Mouse (Mus musculus) frontal cortex, postnatal 10 days (tissue): Measurements from ENCODE around the gene Shank1.
A peak's percentile ranks its signal among the peaks of the same experiment; 100 is the strongest.

Experiments
- DNase-seq, 2 experiments: peaks; one replicate each; pipeline ENCODE4 v3.0.0; 2022; ENCODE audit warnings: low spot score in 2 of 2, mixed read lengths in 1 of 2

Shank1 gene

DNA sequence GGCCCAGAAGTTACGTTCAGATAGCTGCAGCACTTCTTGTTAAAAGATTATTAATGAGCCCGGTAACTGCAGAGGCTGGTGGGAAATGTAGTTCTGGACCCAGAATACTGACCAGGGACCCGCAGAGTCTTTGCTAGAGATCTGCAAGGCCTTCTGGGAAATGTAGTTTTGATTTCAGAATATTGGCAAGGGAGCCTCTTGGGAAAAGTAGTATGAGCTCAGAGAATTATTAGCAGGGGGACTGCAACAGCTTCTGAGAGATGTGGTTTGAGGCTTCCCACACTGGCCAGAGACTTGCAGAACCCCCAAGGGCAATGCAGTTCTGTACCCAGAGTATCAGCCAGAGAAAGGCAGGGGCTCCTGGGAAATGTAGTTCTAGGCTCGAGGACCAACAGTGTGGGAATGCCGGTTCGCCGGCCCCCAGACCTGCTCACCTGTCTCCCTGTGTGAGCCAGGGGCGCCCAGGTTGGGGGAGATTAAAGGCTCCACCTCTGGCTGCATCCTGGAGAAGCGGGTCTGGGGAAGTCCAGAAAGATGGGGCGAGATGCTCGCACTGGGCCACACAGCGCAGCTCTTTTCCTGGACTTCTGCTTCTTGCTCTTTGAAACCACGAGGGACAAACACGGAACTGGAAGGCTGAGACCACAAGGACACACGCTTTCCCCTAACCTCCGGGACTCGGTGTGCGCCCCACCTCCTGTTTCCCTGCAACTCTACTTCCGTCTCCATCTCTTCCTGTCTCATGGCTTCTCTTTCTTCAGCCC is 64.0 kb downstream of the Shank1 start:
- peak; percentile 81 to 84 for DNase-seq

DNA sequence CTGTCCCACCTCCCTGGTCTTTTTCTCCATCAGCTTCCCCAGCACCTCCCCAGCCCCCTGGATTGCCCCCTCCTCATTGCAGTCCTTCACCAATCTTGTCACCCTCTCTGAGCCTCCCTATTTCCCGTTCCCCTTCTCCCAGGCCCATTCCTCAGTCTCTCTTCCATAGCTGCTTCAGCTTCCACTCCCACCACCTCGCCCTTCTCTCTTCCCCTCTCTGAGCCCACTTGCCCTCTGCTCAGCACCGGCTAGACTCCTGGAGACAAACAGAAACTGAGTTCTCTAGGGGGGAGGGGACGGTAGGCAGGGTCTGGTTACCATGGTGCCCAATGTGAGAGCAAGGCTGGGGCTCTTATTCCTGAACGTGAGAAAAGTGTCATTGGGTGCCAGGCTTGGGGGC is 64.7 kb downstream of the Shank1 start:
- no peak for DNase-seq

- DNase-seq = no peak
These were observed 65.2 kb downstream of the Shank1 start for GRCm38 (mm10) chr7:44375207-44375606.

DNA sequence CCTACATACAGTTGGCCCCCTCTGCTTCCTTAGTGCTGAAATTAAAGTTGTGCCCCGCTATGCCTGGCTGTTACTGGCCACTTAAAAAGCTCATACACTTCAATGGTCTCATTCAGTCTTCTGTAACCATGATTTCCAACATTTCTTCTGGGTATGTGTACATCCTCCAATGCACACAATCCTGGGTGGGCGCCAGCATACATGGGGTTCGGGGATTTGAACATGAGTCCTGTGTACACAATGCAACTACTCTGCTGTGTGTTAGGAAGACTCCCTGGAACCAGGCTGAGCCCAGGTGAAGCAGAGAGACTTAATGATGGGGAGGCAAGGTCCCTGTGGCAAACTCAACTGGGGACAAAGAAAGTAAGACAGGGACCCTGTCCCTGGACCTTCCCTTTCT is 65.7 kb downstream of the Shank1 start:
- DNase-seq = no peak

GRCm38 (mm10) chr7:44378290-44378689 is 68.2 kb downstream of the Shank1 start:
- DNase-seq = no peak

DNA sequence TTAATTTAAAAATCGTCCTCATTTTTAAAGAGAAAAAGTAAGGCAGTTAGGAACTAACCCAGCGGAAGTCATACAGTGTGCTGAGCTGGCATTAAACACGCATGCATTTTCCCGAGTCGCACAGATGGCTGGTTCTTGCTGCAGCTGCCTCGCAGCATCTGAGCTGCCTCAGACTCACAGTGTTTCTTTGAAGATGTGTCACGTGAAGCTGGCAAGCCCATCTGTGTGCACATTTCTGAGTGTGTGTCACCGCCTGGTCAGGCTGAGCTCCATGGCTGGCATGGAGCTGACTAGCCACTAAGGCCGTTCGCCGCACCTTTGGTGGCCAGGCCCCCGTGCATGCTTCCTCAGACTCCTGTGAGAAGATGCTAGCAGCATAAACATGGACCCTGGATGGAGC is 72.5 kb downstream of the Shank1 start:
- DNase-seq = peak; percentile 72 to 79

- DNase-seq = peak; percentile 75 to 77
These were observed 74.1 kb downstream of the Shank1 start, which contains the start of gene Syt3 for GRCm38 (mm10) chr7:44383980-44384715. Syt3 (plus strand) TSS chr7:44384102.

DNA sequence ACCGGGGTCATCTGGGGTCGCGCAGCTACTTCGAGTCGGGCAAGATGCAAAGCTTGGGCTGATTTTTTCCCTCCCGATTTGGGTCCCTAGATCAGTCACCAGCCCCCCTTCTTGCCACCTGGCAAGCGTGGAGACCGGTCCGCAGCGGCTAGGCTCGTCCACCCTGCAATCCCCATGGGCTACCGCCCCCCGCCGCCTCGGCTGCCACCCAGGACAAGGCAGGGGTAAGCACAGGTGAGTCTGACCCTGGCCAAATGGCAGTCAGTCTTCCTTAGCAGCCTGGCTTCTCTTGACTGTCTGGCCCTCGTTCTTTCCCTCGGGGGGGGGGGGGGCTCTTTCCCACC is 74.6 kb downstream of the Shank1 start:
- no peak for DNase-seq

DNA sequence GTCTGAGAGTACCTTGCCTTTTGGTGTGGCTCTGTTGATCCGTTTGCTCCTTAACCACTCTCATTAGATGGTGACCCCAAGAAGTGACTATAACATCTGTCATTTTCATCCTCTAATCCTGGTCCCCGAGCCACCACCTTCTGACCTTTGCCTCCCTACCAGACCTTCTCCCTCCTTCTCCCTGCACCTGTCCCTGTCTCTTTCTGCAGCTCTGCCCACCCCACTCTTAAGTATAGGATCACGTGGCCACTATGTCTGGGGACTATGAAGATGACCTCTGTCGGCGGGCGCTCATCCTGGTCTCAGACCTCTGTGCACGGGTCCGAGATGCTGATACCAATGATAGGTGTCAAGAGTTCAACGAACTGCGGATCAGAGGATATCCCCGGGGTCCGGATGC is 75.7 kb downstream of the Shank1 start, which contains the start of gene 1700008O03Rik:
Gene 1700008O03Rik (minus strand): TSS at position 101 of the 400 bp plus-strand sequence.
- no peak for DNase-seq

- no peak for DNase-seq
These were observed 81.8 kb downstream of the Shank1 start for GRCm38 (mm10) chr7:44391831-44392230.

- no peak for DNase-seq
These were observed 82.3 kb downstream of the Shank1 start for GRCm38 (mm10) chr7:44392341-44392740.

- DNase-seq = no peak
These were observed 83.2 kb downstream of the Shank1 start for GRCm38 (mm10) chr7:44393284-44393683.

DNA sequence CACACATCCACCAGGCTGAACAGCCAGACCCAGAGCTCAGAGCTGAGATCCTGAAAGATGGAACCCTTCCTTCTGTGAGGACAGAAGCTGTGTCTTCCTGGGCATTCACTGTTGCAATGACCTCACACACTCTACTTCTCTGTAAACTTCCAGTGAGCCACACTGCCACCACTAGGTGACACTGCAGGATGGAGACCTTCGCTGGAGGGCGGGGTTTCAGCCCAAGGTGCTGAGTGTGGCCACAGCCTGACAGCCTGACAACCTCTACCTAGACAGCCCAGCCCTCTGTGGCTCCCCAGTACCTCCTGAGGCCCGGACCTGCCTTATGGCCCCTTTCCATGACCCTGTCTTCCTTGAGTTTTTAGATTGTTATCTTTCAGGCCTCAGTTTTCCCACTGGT is 88.5 kb downstream of the Shank1 start:
- DNase-seq = peak in 1 of 2 experiments; percentile 47

DNA sequence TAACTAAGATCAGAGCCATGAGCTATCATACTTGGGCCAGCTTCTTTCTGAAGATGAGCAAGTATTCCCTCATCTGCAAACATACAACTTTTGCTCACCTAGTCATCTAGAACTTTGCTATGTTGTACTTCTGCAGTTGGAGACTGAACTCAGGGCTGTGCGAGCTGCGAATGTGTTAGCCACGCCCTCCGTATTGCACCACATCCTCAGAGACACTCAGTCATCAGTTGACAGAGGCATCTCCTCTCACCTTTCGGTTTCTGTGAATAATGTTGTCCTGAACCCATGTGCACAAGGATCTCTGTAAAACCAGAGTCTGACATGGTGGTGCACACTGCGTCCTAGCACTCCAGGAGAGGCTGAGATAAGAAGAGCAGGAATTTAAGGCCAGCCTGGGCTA is 91.6 kb downstream of the Shank1 start:
- no peak for DNase-seq

GRCm38 (mm10) chr7:44405346-44406014 is 95.4 kb downstream of the Shank1 start:
- DNase-seq = peak; percentile 94 to 96

GRCm38 (mm10) chr7:44406015-44406355 is 95.9 kb downstream of the Shank1 start:
- DNase-seq = no peak
